Mouse (Mus musculus): Measurements from ENCODE around the gene Gm26727. TPM values are rescaled to one million over a fixed set of nuclear protein-coding genes. Genes with fewer than 3 reads are reported as not detected.

Gene Gm26727
- not detected for polyA plus RNA-seq (2014; fragmentation: Illumina TruSeq; extraction: RNeasy Lipid Tissue Mini Kit (QIAGEN cat#74804); ENCODE audit: low read depth, low replicate concordance)

DNA sequence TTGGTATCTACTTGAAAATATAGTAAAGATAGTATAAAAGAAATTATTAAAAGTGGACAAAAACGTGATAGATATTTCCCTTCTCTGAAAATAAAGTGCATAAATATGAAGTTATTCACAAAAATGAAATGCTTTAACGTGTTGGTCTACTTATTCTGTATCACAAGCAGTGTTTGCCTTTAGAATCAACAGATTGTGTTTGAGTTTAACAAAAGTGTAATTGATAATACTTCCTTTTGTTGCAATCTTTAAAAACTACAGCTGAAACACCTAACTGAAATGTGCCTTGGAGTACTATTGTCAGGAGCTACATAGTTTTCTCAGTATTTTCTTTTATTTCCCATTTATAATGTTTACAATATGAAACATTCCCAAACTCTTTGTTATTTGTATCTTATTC lies at the start of gene Gm26727:
Gene Gm26727, minus strand, starts transcription at position 101 of the 400 bp plus-strand sequence.

DNA sequence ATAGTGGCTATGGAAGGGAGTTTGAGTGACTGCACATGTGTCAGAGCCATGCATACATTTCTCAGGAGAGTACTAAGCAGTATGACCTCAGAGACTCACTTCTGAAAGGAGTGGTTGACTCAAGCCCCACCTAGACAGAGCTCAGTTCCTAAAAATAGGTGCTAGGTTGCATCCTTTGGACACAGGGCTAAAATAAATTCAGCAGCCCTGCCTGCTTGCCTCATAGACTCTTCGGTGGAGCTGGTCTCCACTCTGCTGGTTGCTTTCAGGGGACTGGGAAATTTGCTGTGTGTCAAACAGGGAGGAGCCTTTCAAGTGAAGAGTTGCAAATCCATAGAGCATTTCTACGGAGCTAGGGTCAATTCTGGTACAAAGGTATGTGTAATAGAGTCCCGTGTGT lies 12.8 kb upstream of the Gm26727 start, which contains the start of gene Xirp2:
Gene Xirp2, plus strand, starts transcription at position 223 of the 400 bp plus-strand sequence.

DNA sequence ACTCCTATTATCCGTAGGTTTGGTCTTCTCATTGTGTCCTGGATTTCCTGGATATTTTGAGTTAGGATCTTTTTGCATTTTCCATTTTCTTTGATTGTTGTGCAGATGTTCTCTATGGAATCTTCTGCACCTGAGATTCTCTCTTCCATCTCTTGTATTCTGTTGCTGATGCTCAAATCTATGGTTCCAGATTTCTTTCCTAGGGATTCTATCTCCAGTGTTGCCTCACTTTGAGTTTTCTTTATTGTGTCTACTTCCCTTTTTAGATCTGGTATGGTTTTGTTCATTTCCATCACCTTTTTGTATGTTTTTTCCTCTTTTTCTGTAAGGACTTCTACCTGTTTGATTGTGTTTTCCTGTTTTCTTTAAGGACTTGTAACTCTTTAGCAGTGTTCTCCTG lies 19.6 kb downstream of the Gm26727 start, which contains the start of gene Gm21830:
Gene Gm21830, plus strand, starts transcription at position 301 of the 400 bp plus-strand sequence.

Other genes with a start within 250 kb of the Gm26727 start
- not detected for gene Gm21830, start 19.5 kb downstream of the Gm26727 start, polyA plus RNA-seq (2014; fragmentation: Illumina TruSeq; extraction: RNeasy Lipid Tissue Mini Kit (QIAGEN cat#74804); ENCODE audit: low read depth, low replicate concordance)
- gene Xirp2, start 12.8 kb upstream of the Gm26727 start, polyA plus RNA-seq (2014; fragmentation: Illumina TruSeq; extraction: RNeasy Lipid Tissue Mini Kit (QIAGEN cat#74804); ENCODE audit: low read depth, low replicate concordance) = not detected
- gene B3galt1, start 132.7 kb upstream of the Gm26727 start, polyA plus RNA-seq (2014; fragmentation: Illumina TruSeq; extraction: RNeasy Lipid Tissue Mini Kit (QIAGEN cat#74804); ENCODE audit: low read depth, low replicate concordance) = 2.9 TPM

Measured in sigmoid colon, adult 10 weeks (tissue).